Mouse (Mus musculus) heart, adult 2 months (tissue): Measurements from ENCODE around the gene Creb3.

Experiments used
- CTCF ChIP-seq: fragments of 200-600 bp; IDR thresholded peaks from 2 replicates; pipeline ENCODE4 v1.8.1; 2022; ENCODE audit warnings: antibody characterized with exemption, mild to moderate bottlenecking, moderate library complexity
- EP300 ChIP-seq: fragments of 200-500 bp; IDR thresholded peaks from 2 replicates; pipeline ENCODE4 v1.6.1; 2011; ENCODE audit warnings: low read depth, low read length, control low read depth; ENCODE audit not compliant: insufficient read depth
- POLR2A ChIP-seq: fragments of 200-500 bp; IDR thresholded peaks from 2 replicates; pipeline ENCODE4 v1.6.1; 2011; ENCODE audit warnings: mild to moderate bottlenecking, low read depth, low read length, control low read depth; ENCODE audit not compliant: insufficient read depth

DNA sequence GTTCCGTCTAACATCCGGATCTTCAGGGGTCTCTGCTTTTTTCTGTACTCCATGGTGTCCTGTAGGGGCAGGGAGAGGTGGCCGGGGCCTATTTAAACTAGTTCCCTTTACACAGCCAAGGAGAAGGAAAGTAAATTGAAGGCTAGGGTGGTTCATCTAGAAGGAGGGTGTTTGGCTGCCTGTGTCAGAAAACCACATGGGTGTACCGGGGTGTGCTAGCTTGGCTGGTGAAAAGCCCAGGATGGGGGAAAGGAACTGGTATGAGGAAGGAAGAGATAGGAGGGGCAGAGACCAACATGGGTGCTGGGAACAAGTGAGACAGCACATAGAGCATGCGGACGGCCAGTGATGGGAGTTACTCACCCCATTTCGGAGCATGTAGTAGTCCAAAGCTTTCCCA is 6.2 kb upstream of the Creb3 start:
- no peak for TF ChIP-seq EP300
- TF ChIP-seq CTCF = no peak
- TF ChIP-seq POLR2A = no peak
